Mouse (Mus musculus) frontal cortex, adult 2 months (tissue): ENCODE measurements around the gene Eps8l3. TPM values are rescaled to one million over a fixed set of nuclear protein-coding genes. Genes with fewer than 3 reads are reported as not detected.

ENCODE experiments used
- DNase-seq, 2 experiments: peaks; one replicate each; pipeline ENCODE4 v3.0.0; 2022; ENCODE audit warnings: low spot score in 1 of 2; ENCODE audit errors: extremely low spot score in 1 of 2
- polyA plus RNA-seq: library from polyadenylated mRNA; depleted of rRNA; stranded (reverse); fragments of >200 nt; gene quantifications from 2 replicates; pipeline ENCODE4 v1.2.3, GENCODE M21; 2012; rRNA removed

Gene Eps8l3
- not detected in 2 replicates for polyA plus RNA-seq

DNA sequence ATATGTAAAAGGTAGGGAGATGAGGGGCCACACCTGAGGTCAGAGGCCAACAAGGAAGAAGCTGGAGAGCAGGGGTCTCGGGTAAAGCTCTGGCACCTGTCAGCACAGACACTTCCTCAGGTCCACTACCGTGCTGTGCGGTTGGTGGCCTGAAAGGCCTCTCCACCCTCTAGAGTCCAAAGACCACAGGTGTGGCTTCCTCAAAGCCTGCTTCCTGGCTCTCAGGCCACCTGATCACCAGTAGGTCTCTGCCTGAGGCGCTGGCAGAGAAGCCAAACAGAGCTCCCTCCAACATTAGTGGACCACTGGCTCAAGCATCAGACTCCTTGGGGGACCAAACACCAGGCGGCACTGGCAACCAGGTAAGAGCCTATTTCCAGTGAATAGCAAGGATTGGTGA, at the start of gene Eps8l3:
TSS of gene Eps8l3 (plus strand) at position 225 of the 400 bp plus-strand sequence.
- DNase-seq: no peak

GRCm38 (mm10) chr3:107827873-107828405, 49.1 kb upstream of the Eps8l3 start:
- no peak for DNase-seq

- DNase-seq: no peak
Measured at GRCm38 (mm10) chr3:107828518-107828917, 48.5 kb upstream of the Eps8l3 start.

GRCm38 (mm10) chr3:107828997-107829396, 48.0 kb upstream of the Eps8l3 start:
- no peak for DNase-seq

- no peak for DNase-seq
Measured at GRCm38 (mm10) chr3:107829625-107830024, 47.4 kb upstream of the Eps8l3 start.

DNA sequence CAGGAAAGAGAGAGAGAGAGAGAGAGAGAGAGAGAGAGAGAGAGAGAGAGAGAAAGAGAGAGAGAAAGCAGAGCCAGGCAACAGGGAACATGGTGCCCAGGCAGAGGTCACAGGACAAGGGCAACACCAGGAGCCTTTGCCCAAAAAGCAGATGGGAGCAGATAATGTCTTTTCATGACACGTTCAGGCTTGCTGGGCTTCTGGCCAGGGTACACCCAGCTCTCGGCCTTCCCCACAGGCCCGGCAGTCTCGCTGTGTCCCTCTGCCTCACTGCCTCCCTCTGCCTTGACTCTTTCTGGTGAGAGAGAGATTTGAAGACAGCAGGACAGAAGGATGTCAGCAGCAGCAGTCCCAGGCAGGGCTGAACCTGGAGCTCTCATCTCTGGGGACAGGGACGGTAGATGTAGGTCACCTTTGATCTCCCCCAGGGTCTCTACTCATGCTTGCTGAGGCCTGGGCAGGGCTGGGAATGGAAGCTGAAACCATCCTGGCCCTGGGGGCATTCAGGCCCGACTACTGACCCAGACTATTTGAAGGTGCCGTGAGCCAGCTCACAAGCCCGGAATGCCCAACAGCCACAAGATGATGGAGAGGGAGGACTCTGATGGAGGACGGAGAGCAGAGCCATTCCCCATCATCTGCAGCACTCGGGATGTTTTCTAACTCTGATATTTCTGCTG, 45.0 kb upstream of the Eps8l3 start:
- DNase-seq: no peak

- DNase-seq: no peak
Measured at GRCm38 (mm10) chr3:107832645-107833044, 44.4 kb upstream of the Eps8l3 start.

GRCm38 (mm10) chr3:107833370-107833769, 43.7 kb upstream of the Eps8l3 start:
- no peak for DNase-seq

- peak in 1 of 2 experiments; percentile 33 for DNase-seq
Measured at GRCm38 (mm10) chr3:107833872-107834341, 43.1 kb upstream of the Eps8l3 start.

- DNase-seq: peak; percentile 22 to 57
Measured at GRCm38 (mm10) chr3:107835301-107835700, 41.7 kb upstream of the Eps8l3 start.

DNA sequence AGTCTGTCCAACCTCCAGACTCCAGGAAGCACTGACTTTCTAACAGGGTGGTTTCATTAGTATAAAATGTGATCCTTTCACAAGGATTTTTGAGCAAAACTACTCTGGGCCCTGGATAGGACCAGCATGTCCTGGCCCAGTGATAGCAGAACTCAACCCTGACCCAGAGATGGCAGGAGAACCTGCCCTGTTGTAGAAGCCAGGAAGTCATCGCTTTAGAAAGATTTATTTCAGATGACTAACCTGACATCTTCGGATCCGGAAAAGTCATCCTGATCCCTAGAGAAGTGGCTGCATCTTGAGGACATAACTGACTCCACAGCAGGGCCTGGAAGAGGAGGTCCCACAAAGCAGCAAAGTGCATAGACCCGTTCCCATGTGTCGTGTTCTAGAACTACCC, 37.2 kb upstream of the Eps8l3 start:
- DNase-seq: no peak

DNA sequence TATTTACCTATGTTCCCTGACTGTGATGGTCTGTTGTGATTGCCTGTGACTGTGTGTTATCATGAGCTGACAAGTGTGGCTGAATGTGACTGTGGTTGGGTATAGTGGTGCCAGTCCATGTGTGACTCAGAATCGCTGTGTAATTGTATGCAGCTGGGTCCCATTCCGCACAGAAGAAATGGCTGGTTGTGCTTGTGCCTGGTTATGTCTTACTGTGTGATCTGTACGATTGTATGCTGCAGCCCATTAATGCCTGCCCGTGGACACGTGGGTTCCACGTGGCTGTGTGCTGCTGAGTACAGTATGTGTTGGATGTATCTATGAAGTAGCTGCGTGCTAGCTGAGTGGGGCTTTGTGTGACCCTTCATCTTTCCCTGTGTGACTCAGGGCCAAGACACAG, 36.2 kb upstream of the Eps8l3 start:
- DNase-seq: no peak

DNA sequence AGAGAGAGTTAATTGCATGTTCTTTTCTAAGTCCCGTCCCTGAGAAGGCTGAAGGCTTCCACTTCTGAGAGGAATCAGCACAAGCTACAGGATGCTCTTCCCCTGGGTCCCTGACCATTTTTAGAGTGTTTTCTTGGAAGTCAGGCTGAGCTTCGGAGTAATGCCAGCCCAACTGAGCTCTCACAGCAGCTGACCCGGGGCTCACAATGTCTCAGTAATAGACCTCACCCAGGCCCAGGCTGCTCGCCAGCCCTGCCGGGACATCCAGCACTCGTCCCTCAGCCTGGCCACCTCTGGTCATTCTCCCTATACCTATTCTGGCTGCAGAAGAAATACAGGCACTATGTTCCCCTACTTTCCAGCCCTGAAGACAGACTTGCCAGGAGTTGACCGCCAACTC, 35.7 kb upstream of the Eps8l3 start:
- no peak for DNase-seq

GRCm38 (mm10) chr3:107843406-107843805, 33.6 kb upstream of the Eps8l3 start:
- DNase-seq: no peak

DNA sequence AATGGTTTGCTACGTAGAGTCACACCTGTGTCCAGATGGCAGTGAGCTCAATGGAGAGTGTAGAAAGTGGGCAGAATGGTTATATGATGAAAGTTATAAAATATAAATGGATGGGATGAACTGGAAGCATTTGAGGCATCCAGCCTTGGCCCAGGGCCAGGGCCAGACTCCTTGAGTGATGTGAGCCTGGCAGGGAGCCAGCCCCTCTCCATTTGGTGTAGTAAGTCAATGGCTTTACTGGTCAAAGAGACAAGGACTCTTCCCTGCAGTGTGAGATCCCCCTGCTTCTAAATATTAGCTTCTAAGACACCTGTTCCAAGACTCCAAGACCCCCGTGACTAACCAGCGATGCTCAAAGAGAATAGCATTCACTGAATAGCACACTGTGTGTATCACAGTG, 33.0 kb upstream of the Eps8l3 start:
- DNase-seq: no peak

- no peak for DNase-seq
Measured at GRCm38 (mm10) chr3:107844499-107844898, 32.5 kb upstream of the Eps8l3 start.

GRCm38 (mm10) chr3:107846175-107846574, 30.9 kb upstream of the Eps8l3 start:
- DNase-seq: no peak

DNA sequence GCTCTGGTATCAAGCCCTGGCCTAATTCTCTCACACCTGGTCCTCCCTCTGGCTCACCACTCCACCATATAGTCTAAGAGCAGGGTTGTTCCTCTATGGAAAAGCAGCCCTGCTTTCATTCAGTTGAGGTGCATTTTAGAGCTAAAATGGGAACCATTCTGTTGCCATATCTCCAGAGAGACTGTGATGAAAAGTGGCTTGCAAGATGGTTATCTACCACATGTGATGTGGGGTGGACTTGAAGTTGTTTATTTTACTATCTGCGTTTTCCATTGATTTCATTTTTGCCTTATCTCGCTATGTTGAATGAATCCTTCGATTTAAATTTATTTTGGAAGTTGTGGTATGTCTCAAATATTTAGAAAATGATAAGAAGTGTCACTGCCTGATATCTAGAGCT, 30.2 kb upstream of the Eps8l3 start:
- no peak for DNase-seq

- peak in 1 of 2 experiments; percentile 37 for DNase-seq
Measured at GRCm38 (mm10) chr3:107848126-107848525, 28.9 kb upstream of the Eps8l3 start.

DNA sequence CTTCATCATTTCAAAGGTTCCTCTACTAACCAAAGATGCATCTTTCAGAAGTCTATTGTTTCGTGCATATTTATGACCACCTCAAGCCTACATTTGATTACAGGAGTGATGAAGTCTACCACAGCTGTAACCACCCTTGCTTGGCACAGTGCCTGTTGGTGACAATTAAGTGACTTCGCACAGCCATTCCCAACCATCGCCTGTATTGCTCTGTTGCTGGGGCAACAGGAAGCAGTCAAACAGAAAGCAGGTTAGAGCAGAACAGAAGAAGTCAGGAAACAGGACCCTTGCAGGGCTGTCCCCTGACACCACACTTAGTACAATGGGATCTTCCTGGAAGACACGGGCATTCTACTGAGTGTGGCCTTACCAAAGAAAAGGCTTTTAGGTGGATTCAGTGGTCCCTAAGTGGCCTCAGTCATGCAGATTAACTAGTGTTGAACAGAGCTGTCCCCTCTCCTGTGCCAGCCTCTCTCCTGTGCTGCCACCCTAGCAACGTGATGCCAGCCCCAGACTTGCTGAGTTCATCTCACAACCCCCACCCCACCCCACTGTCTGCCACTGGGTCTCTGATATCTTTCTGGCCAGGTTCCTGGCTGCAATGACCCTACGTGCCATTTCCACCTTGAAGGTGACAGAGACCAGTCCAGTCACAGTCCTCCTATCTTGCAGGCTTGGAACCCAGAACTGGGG, 27.9 kb upstream of the Eps8l3 start:
- no peak for DNase-seq

DNA sequence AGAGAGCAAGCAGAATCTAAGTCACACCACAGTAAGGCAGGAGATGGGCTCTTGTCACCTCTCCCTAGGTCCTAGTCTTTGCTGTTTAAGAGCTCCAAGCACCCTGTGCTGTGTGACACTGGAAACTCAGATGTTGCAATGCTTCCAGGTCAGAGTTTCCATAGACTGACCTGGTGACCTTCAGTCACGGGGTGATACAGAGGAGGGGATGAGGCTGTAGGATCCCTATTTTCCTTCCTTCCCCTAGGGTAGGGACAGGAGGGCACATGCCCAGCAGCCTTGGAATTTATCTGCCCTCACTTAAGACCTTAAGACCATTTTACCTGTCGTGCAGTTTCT, 27.4 kb upstream of the Eps8l3 start:
- no peak for DNase-seq
